Mouse (Mus musculus) lung, embryonic 14.5 days (tissue): ENCODE measurements around the gene Nectin2. TPM values are rescaled to one million over a fixed set of nuclear protein-coding genes. Genes with fewer than 3 reads are reported as not detected.

ENCODE experiments used
- ATAC-seq: fragments of 200-750 bp; cut with Nextera tagmentation; 2 replicates; pipeline ENCODE4 v1.8.0; 2017; ENCODE audit warnings: mild to moderate bottlenecking, moderate TSS enrichment, moderate library complexity; ENCODE audit not compliant: insufficient read depth
- DNase-seq: peaks from one replicate; pipeline ENCODE4 v3.0.0-alpha.2; 2015
- H3K27ac ChIP-seq: fragments of 300-500 bp; sonication (generic); 2 replicates; pipeline ENCODE4 v1.5.1; 2014; ENCODE audit warnings: low read depth, mild to moderate bottlenecking, moderate library complexity
- H3K27me3 ChIP-seq: fragments of 300-500 bp; sonication (generic); 2 replicates; pipeline ENCODE4 v1.6.1; 2014; ENCODE audit warnings: low read length, control low read depth; ENCODE audit not compliant: insufficient read depth
- H3K36me3 ChIP-seq: fragments of 300-500 bp; sonication (generic); 2 replicates; pipeline ENCODE4 v1.6.1; 2014; ENCODE audit warnings: control low read depth; ENCODE audit not compliant: insufficient read depth
- H3K4me1 ChIP-seq: fragments of 300-500 bp; sonication (generic); 2 replicates; pipeline ENCODE4 v1.6.1; 2014; ENCODE audit warnings: antibody characterized with exemption, control low read depth; ENCODE audit not compliant: insufficient read depth
- H3K4me2 ChIP-seq: fragments of 300-500 bp; sonication (generic); 2 replicates; pipeline ENCODE4 v1.6.1; 2014; ENCODE audit warnings: mild to moderate bottlenecking
- H3K4me3 ChIP-seq: fragments of 300-500 bp; sonication (generic); 2 replicates; pipeline ENCODE4 v1.5.1; 2014; ENCODE audit warnings: low read depth, low read length
- H3K9ac ChIP-seq: fragments of 300-500 bp; sonication (generic); 2 replicates; pipeline ENCODE4 v1.6.1; 2014
- H3K9me3 ChIP-seq: fragments of 300-500 bp; sonication (generic); 2 replicates; pipeline ENCODE4 v1.6.1; 2016; ENCODE audit warnings: low read depth, low read length, control low read depth
- CTCF ChIP-seq: IDR thresholded peaks from 2 replicates; pipeline ENCODE4 v1.5.1; 2016; ENCODE audit warnings: antibody characterized with exemption, low read depth
- WGBS: fragments of 180-500 bp; shearing (Covaris S2); extraction: QIAGEN DNeasy Blood & Tissue Kit; methylation state at CpG from one replicate; pipeline ENCODE4 v1.1.7; 2014; 5-methylcytosine and 5-hydroxymethylcytosine counted together
- polyA plus RNA-seq: library from polyadenylated mRNA; unstranded; fragments of >200 nt; fragmentation: Nextera tagmentation; extraction: Ambion mirVana; gene quantifications from 2 replicates; pipeline ENCODE4 v1.2.1, GENCODE M21; 2014

Gene Nectin2
- polyA plus RNA-seq, 1 experiment from 2014 or later: 125 TPM

DNA sequence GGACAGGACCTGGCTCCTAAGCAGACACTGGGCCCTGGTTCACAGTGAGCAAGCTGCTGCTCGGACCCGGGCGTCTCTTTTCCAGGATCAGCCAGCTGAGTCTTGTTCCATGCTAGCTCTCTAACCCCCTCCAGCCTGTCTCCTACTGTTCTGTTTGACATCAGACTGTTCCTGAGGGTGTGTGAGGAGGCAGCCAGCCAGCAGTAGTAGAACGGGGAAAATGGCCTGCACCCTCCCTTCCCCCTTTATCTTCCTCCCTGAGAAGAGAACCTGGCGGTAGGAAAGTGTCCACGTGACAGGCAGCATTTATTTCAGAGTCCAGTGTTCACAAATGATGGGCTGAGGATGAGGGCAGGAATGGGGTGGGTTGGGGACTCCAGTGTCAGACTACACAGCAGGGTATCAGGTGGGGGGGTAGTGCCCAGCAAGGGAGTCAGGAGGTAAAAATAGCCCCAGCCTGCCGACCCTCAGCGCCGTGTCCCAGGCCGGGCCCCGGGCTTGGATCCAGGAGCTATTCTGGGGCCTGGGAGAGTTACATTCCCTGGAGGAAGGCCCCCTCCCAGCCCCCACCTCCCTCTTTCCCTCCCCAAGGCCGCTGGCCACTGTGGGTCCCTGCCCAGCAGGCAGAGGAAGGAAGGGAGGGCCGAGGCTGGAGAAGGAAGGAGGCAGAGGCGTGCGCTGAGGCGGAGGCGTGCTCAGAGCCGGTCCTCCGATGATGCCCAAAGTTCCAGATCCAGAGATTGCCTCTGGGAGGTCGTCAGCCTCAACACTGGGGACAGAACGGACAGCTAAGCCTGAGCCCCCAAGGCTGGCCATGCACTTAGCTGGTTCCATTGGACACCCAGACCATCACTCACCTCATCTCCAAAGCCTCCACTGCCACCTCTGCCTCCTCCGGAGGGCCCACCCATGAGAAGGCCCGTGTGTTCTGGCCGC lies 5.8 kb upstream of the Nectin2 start:
- WGBS: 55% methylated on average over 23 of the region's 24 CpGs
- peak; percentile 74 for ATAC-seq
- Histone ChIP-seq H3K9ac (peak overlapping the region; percentile 4; the same call in 1 of the 2 replicates), H3K27me3 (no peaks in the 10 kb centered on the region), H3K4me3 (no peak overlapping the region), H3K27ac (peak overlapping the region; percentile 87), H3K36me3 (peaks cover 38% of the 10 kb centered on the region), H3K4me2 (peak overlapping the region; percentile 3; the same call in 1 of the 2 replicates), H3K4me1 (peaks cover 5% of the 10 kb centered on the region; the same call in 1 of the 2 replicates), H3K9me3 (no peaks in the 10 kb centered on the region)
- DNase-seq: peak; percentile 66
- no peak for TF ChIP-seq CTCF

DNA sequence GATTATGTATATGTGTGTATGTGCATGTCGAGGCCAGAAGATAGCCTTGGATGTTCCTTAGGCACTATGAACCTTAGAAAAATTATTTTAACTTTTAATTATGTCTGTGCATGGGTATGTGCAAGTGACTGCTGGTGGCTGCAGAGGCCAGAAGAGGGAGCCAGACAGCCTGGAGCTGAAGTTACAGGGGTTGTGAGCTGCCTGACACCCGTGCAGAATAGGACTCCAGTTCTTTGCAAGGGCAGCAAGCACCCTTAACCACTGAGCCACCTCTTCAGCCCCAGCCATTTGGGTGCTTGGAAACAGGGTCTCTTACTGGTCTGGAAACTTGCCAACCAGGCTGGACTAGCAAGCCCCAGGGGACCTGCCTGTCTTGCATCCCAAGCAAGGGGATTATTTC lies 4.7 kb upstream of the Nectin2 start:
- peaks cover 33% of the 10 kb centered on the region for H3K36me3 ChIP-seq
- peak overlapping the region; percentile 87 for H3K27ac ChIP-seq
- DNase-seq (peak; percentile 16), ATAC-seq (no peak)
- no peaks in the 10 kb centered on the region for H3K9me3 ChIP-seq
- no peak overlapping the region for H3K4me2 ChIP-seq
- no peaks in the 10 kb centered on the region for H3K27me3 ChIP-seq
- H3K4me3 ChIP-seq: no peak overlapping the region
- peak; percentile 43 for TF ChIP-seq CTCF
- H3K9ac ChIP-seq: no peak overlapping the region
- 88% methylated on average over 2 of the region's 2 CpGs for WGBS
- H3K4me1 ChIP-seq: peaks cover 9% of the 10 kb centered on the region; the same call in 1 of the 2 replicates

DNA sequence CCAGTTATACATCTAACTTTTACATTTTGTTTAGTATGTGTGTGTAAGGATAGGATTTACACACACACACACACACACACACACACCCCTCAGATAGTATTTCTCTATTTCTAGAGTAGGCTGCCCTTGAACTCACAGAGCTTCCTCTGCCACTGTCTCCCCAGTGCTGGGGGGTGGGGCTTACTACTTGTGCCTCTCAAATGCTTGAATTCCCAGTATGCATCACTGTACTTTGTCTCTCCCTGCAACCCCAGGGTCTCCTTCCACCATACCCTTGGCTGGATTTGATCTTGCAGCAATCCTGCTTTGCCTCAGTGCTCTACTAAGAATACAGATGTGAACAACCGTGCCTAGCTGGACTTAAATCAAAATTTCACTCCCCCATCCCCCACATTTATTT lies 3.8 kb upstream of the Nectin2 start:
- no peak for TF ChIP-seq CTCF
- Histone ChIP-seq H3K27ac (peak overlapping the region; percentile 71), H3K4me3 (no peak overlapping the region), H3K4me1 (peaks cover 9% of the 10 kb centered on the region; the same call in 1 of the 2 replicates), H3K4me2 (0 out of 2 replicates have a peak overlapping the region, but pooled peaks have one; percentile 7), H3K36me3 (peaks cover 25% of the 10 kb centered on the region), H3K27me3 (no peaks in the 10 kb centered on the region), H3K9ac (no peak overlapping the region), H3K9me3 (no peaks in the 10 kb centered on the region)
- WGBS: 66% methylated on average over 1 of the region's 1 CpGs
- ATAC-seq (no peak), DNase-seq (no peak)

DNA sequence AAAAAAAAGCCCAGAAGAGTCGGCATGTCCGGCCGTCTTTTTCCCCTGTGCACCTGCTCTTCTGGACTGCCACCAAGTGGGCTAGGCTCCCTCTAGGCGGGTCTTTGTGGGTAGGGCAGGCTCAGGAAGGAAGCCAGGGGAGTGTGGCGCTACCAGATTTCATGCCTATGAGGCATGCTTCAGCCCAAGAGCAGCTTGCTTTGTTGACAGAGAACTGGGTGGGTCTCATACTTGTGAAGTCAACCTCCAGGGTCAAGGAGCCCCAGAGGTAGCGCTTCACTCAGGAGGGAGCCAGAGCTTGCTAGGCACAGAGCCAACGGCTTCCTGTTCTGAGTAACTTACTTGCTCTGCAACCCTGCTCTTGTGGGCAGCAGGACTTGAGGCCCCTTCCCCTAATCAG lies 3.3 kb upstream of the Nectin2 start:
- Histone ChIP-seq H3K36me3 (peaks cover 20% of the 10 kb centered on the region), H3K9me3 (no peaks in the 10 kb centered on the region), H3K4me2 (0 out of 2 replicates have a peak overlapping the region, but pooled peaks have one; percentile 7), H3K4me1 (peaks cover 9% of the 10 kb centered on the region; the same call in 1 of the 2 replicates), H3K9ac (no peak overlapping the region), H3K4me3 (no peak overlapping the region), H3K27me3 (no peaks in the 10 kb centered on the region), H3K27ac (peak overlapping the region; percentile 71)
- TF ChIP-seq CTCF: peak; percentile 36
- no peak for ATAC-seq
- DNase-seq: peak; percentile 82
- 51% methylated on average over 7 of the region's 7 CpGs for WGBS

DNA sequence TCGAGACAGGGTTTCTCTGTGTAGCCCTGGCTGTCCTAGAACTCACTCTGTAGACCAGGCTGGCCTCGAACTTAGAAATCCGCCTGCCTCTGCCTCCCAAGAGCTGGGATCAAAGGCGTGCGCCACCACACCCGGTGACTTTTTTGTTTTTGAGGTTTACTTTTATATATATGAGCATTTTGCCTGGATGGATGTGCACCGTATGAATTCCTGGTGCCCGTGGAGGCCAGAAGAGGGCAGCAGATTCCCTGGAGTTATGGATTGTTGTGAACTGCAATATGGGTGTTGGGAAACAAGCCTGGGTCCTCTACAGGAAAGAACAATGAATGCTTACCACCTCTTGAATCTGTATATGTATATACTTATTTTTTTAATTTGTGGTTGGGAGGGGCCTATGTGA lies 2.4 kb upstream of the Nectin2 start:
- TF ChIP-seq CTCF: peak; percentile 52
- Histone ChIP-seq H3K4me3 (no peak overlapping the region), H3K27ac (no peak overlapping the region), H3K9ac (no peak overlapping the region), H3K36me3 (peaks cover 11% of the 10 kb centered on the region; the same call in 1 of the 2 replicates), H3K4me2 (no peak overlapping the region), H3K27me3 (no peaks in the 10 kb centered on the region), H3K9me3 (no peaks in the 10 kb centered on the region), H3K4me1 (peaks cover 11% of the 10 kb centered on the region; the same call in 1 of the 2 replicates)
- WGBS: 71% methylated on average over 8 of the region's 8 CpGs
- ATAC-seq: no peak
- peak; percentile 43 for DNase-seq

DNA sequence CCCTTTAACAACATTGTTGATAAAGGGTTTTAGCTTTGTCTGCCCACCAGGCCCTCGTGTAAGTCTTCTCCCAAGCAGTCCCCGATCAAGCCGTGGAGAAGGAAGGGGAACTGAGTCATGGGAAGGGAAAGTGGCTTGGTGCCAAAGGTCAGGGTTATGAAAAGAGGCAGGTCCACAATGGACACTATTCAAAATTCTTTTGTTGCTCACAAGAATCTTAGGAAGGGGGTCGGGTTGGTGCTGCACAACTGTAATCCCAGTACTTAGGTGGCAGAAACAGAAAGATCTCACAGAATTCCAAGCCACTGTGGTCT lies 744 bp upstream of the Nectin2 start:
- no peak overlapping the region for H3K4me2 ChIP-seq
- peaks cover 23% of the 10 kb centered on the region for H3K4me1 ChIP-seq
- 44% methylated on average over 4 of the region's 4 CpGs for WGBS

More for the DNA sequence above, 744 bp upstream of the Nectin2 start:
- H3K4me3 ChIP-seq: no peak overlapping the region
- H3K36me3 ChIP-seq: peaks cover 5% of the 10 kb centered on the region; the same call in 1 of the 2 replicates
- DNase-seq (no peak), ATAC-seq (no peak)
- H3K9ac ChIP-seq: no peak overlapping the region
- H3K27ac ChIP-seq: peak overlapping the region; percentile 85; the same call in 1 of the 2 replicates
- no peaks in the 10 kb centered on the region for H3K27me3 ChIP-seq
- no peak for TF ChIP-seq CTCF
- H3K9me3 ChIP-seq: no peaks in the 10 kb centered on the region
